Mouse (Mus musculus) cerebellum, adult 11-12 months (tissue): ENCODE measurements at regions not wholly inside any gene's neighbourhood (a gene's known extent, or its start where the extent isn't known, plus 50 kb on each side); places are given as distances from the start of the nearest gene placed in this dataset.

Experiments
- DNase-seq: peaks from one replicate; pipeline ENCODE4 v3.0.0; 2022

DNA sequence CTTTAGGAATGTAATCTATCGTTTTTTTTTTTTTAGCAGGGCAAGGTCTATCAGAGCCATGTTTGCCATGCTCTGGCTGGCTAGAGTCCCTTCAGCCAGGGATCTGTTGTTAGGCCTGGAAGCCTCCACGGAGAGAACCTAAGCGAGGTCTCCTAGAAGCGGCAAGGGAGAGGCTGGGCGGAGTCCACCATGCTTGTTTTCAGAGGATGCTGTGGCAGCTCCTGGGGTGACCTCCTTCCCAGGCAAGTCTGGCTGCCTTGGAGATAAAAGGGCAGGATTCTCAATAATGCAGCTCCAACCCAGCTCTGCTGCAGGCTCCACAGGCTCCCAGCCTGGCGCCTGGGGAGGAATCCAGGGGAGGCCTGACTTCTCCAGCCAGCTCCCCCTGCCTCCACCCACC is 86.2 kb upstream of the Csf3r start:
- no peak for DNase-seq

DNA sequence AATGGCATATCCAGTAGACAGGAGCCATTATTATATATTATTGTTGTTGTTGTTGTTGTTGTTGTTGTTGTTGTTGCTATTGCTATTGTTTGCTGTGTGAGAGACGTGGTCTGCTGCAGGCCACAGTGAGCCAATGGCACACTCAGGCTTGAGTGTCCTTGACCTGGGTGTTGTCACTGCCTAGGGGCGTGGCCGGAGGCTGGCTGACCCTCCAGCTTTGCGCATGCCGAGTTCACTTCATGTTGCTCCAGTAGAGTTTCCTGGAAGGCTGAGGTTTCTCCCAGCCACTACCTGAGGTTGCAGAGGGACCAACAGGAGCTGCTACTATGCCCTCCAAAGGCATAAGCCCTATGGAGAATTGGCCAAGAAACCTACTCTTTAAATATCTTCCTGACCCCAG is 83.1 kb upstream of the Csf3r start:
- DNase-seq: no peak

GRCm38 (mm10) chr4:125941916-125942315 is 82.4 kb upstream of the Csf3r start:
- no peak for DNase-seq

- DNase-seq: no peak
These were observed 79.3 kb upstream of the Csf3r start for GRCm38 (mm10) chr4:125945062-125945461.

DNA sequence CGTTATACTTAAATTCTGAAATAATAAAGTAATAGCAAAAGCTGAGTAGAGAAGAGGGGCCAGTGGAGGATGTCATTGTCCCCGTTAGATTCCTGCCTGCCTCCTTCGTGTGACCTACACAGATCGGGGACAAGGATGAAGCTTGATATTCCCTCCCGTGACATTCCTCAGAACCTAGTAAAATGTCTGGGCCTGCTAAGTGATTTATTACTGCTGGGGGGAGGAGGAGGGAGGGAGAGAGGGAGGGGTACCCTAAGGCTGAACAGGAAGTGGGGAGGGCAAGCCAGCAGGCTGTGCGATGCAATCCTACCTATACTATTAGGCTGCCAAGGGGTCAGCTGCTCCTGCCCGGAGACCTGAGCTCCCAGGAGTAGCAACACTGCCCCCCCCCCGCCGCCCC is 64.9 kb upstream of the Csf3r start:
- no peak for DNase-seq

DNA sequence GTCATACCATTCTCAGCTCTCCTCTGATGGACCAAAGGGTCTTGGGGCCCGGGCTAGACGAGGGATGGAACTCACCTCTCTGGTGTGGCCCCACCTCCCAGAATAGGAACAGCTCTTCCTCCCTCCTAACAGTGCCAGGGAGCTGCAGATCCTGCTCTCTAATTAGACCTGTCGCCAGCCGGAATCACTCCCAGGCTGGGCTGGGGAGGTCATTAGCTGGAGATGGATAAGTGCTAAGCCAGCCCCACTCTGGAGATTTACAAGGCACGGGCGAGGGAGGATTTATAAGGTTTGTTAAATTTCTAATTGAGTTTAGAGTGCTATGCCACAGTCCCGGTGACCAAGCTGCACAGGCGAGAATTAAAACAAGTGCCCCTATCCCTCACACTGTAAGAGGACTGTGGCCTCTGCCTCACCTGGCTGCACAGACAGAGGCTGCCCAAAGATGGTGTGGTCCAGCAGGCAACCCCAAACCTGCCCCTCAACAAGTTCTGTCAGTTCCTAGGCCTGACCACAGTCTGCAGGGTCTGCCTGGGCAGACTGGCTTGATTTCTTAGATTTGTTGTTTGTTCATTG is 63.6 kb upstream of the Csf3r start:
- DNase-seq: no peak

GRCm38 (mm10) chr4:125962677-125963076 is 61.7 kb upstream of the Csf3r start:
- peak; percentile 42 for DNase-seq
